Mouse (Mus musculus): Measurements from ENCODE around the gene Tlr7.
"Not testable (repeated sequence)": the region's sequence is repeated elsewhere in the genome, so short reads cannot be mapped to it uniquely, and the experiment has no call there.

Gene Tlr7

DNA sequence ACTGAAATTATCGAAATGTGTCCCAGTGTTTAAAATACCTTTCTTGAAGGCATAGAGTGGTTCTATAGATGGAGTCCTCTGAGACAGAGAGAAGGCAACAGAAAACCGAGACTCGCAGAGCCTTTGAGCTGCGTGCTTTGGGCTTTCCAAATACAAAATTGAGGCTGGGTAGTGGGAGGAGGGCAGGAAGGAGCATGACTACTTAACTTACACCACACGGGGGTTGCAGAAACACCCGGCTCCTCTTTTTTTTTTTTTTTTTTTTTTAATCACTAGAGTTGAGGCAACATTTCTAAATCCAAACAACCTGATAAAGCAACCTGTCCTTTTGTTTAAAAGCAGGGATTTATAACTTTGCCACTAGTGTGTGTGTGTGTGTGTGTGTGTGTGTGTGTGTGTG lies at the start of gene Tlr7:
Gene Tlr7 (minus strand): TSS at position 160 of the 400 bp plus-strand sequence.
- no peak for DNase-seq

GRCm38 (mm10) chrX:167380073-167380472 lies 49.7 kb upstream of the Tlr7 start:
- no peak for DNase-seq

GRCm38 (mm10) chrX:167361231-167361630 lies 30.9 kb upstream of the Tlr7 start:
- DNase-seq, result not testable (repeated sequence)

DNA sequence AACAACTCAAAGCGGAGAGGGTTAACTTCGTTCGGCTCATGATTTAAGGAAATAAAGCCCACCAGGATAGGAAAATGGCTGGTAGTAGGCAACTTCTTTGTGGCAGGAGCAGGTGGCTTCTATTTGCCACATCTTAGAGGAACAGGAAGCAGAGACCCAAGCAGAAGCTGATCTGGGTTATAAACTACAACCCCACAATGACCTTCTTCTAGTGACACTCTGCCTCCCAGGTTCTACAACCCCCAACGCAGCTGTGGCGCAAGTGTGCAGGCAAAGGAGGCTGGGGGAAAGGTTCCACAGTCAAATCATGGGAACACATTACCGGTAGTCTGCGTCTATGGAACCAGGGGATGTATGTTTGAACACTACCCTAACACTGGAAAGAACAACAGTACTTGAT lies 29.3 kb upstream of the Tlr7 start:
- no peak for DNase-seq

GRCm38 (mm10) chrX:167357415-167357814 lies 27.1 kb upstream of the Tlr7 start:
- DNase-seq, result peak in 1 of 2 experiments; percentile 14

DNA sequence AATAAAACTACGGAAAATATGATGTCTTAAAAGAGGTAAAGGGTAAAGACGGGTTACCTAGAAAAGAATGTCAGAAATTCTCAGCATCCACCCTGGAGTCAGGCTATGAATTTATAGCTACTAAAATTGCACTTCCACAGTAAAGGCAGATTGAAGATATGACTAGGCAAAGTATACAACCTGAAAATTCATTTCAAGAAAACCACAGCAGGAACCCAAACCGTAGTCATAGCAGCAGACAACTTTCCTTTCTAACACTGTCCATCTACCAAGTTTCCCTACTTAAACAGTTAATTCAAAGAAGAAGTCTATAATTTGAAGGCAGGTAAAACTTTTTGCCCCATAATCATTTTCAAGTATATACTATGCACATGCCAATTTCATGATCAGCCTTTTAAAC lies 25.6 kb upstream of the Tlr7 start:
- DNase-seq, result no peak

GRCm38 (mm10) chrX:167353617-167354016 lies 23.3 kb upstream of the Tlr7 start:
- no peak for DNase-seq

DNA sequence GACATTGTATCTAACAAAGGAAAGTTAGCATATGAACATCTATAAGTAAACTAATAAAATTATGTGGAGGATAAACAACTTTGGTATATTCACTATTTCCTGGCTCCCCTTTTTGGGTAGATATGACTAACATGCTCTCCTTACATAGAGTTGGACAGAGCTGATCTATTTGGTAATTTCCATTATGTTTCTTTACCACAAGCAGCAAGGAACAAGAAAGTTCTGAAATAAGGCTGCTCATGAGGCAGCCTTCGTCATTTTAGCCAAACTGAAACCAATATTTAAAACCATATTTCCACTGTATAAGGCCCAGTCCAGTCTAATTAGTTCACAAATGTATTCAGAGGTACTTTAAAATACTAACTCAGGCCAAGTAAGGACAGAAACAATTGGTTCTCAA lies 16.1 kb upstream of the Tlr7 start:
- no peak for DNase-seq

- DNase-seq, result no peak
Measured at GRCm38 (mm10) chrX:167344356-167344755, 14.0 kb upstream of the Tlr7 start.

DNA sequence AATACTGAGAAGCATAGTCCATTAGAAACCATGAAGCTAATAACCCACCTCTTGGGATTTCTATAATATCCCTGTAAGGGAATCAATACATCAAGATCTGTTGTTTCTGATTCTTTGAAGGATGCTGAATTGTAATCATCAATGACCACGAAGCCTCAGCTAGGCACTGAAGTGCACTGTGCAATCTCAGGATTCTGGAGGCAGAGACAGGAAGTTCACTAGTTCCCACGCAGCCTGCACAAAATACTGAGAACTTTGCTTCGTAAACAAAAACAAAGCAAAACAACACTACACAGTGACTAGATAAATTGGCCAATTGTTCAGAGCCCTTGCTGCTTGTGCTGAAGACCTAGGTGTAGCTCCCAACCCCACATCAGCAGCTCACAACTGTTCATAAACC lies 11.5 kb upstream of the Tlr7 start:
- DNase-seq, result no peak

DNA sequence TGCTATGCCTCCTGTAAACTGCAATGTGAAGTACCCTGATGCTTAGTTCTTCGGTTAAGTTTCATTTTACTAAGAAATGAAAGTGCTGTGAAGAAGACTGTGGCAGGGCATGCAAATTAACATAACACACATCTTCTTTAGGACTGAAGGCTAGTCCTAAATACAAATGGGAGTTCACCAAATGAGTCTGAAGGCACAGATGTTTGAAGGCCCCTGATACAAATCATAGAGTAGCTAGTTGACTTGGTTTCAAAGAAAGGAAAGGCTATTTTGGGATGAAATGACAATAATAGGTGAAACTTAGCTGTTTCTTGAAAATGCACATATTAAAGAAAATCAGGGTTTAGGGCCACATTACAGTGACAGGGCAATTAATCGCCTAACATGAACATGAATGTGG lies 9.8 kb upstream of the Tlr7 start:
- DNase-seq, result no peak

GRCm38 (mm10) chrX:167337990-167338389 lies 7.6 kb upstream of the Tlr7 start:
- no peak for DNase-seq

GRCm38 (mm10) chrX:167334571-167334970 lies 4.2 kb upstream of the Tlr7 start:
- no peak for DNase-seq

- no peak for DNase-seq
Measured at GRCm38 (mm10) chrX:167332607-167333006, 2.2 kb upstream of the Tlr7 start.

- DNase-seq, result no peak
Measured at GRCm38 (mm10) chrX:167330993-167331392, 635 bp upstream of the Tlr7 start.

DNA sequence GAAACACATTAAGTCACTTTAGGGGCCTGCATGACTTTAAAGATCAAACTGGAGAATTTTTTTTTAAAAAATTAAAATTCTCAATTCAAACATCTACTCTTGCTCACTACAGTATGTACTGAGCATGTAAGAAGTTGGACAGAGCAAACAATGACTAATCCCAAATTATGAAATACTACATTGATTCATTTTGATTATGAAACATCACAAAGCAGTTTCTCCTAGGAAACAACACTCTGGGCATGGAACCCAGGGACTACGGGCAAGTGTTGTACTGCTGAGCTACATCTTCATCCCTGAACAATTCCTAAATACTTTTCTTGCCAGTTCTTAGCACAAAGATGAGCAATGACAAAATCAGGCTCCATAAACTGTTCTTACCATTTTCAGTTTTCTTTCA lies 738 bp downstream of the Tlr7 start:
- DNase-seq, result no peak

- DNase-seq, result no peak
Measured at GRCm38 (mm10) chrX:167329098-167329497, 1.3 kb downstream of the Tlr7 start.

- DNase-seq, result no peak
Measured at GRCm38 (mm10) chrX:167328519-167328918, 1.8 kb downstream of the Tlr7 start.

- no peak for DNase-seq
Measured at GRCm38 (mm10) chrX:167323742-167324141, 6.6 kb downstream of the Tlr7 start.

DNA sequence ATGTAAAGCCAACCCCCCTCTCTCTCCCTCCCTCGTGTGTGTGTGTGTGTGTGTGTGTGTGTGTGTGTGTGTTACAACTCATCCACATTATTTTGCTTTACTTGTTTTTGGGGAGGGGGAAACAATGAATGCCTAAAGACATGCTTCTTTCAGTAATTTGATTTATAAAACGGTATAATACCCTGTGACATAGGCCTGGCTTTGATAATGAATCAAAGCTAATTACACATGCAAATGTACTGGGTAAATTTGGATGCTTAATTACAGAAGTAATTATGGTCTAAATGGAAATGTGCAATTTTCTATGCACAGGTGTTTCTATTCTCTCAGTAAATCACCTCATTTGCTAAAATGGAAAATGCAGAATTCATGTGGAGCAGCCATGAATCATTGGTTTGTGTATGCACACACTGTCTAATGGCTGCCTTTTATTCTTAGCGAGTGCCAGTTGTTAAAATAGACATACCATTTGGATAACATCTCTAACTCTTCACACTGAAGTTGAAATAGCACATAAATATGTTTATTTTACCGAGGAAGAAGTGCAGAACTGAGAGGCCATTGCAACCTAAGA lies 9.0 kb downstream of the Tlr7 start:
- no peak for DNase-seq

GRCm38 (mm10) chrX:167318819-167319396 lies 11.4 kb downstream of the Tlr7 start:
- DNase-seq, result no peak

GRCm38 (mm10) chrX:167315766-167316165 lies 14.6 kb downstream of the Tlr7 start:
- DNase-seq, result no peak

- no peak for DNase-seq
Measured at GRCm38 (mm10) chrX:167315093-167315726, 15.1 kb downstream of the Tlr7 start.

GRCm38 (mm10) chrX:167302061-167302460 lies 28.3 kb downstream of the Tlr7 start:
- DNase-seq, result not testable (repeated sequence)

- DNase-seq, result peak; percentile 41 to 67
Measured at GRCm38 (mm10) chrX:167276953-167277352, 53.4 kb downstream of the Tlr7 start.

All from lung, postnatal 4 days (tissue).